Mouse (Mus musculus) liver, adult (tissue): ENCODE measurements around the gene 3110082J24Rik.

Source experiments
- GATA4 ChIP-seq: IDR thresholded peaks from 2 replicates; pipeline ENCODE4 v1.6.1; 2014; ENCODE audit warnings: mild to moderate bottlenecking, low read length; ENCODE audit not compliant: insufficient replicate concordance

The 3110082J24Rik gene

GRCm38 (mm10) chr5:30105668-30106300, at the start of gene 3110082J24Rik:
Gene 3110082J24Rik (minus strand): TSS chr5:30106086.
- TF ChIP-seq GATA4 = no peak

GRCm38 (mm10) chr5:30155395-30155792, 49.5 kb upstream of the 3110082J24Rik start:
- no peak for TF ChIP-seq GATA4

GRCm38 (mm10) chr5:30154474-30155394, 48.8 kb upstream of the 3110082J24Rik start, which contains the start of the genes Hadha and Hadhb:
Gene Hadha (minus strand): TSS chr5:30155162.
Gene Hadhb (plus strand): TSS chr5:30155248.
- TF ChIP-seq GATA4 = no peak

- TF ChIP-seq GATA4 = no peak
Observed at GRCm38 (mm10) chr5:30154013-30154412, 48.1 kb upstream of the 3110082J24Rik start.

GRCm38 (mm10) chr5:30153222-30153621, 47.3 kb upstream of the 3110082J24Rik start:
- no peak for TF ChIP-seq GATA4

GRCm38 (mm10) chr5:30152413-30152812, 46.5 kb upstream of the 3110082J24Rik start:
- TF ChIP-seq GATA4 = no peak

- no peak for TF ChIP-seq GATA4
Observed at GRCm38 (mm10) chr5:30152007-30152406, 46.1 kb upstream of the 3110082J24Rik start.

- TF ChIP-seq GATA4 = no peak
Observed at GRCm38 (mm10) chr5:30148133-30148920, 42.4 kb upstream of the 3110082J24Rik start.

- TF ChIP-seq GATA4 = no peak
Observed at GRCm38 (mm10) chr5:30146526-30146925, 40.6 kb upstream of the 3110082J24Rik start.

GRCm38 (mm10) chr5:30138193-30138592, 32.3 kb upstream of the 3110082J24Rik start:
- no peak for TF ChIP-seq GATA4

GRCm38 (mm10) chr5:30137271-30137670, 31.4 kb upstream of the 3110082J24Rik start:
- no peak for TF ChIP-seq GATA4

GRCm38 (mm10) chr5:30135711-30136231, 29.9 kb upstream of the 3110082J24Rik start:
- no peak for TF ChIP-seq GATA4

GRCm38 (mm10) chr5:30132173-30132572, 26.3 kb upstream of the 3110082J24Rik start:
- TF ChIP-seq GATA4 = no peak

GRCm38 (mm10) chr5:30131246-30131645, 25.4 kb upstream of the 3110082J24Rik start:
- no peak for TF ChIP-seq GATA4

GRCm38 (mm10) chr5:30128680-30129079, 22.8 kb upstream of the 3110082J24Rik start:
- no peak for TF ChIP-seq GATA4

- no peak for TF ChIP-seq GATA4
Observed at GRCm38 (mm10) chr5:30127921-30128597, 22.2 kb upstream of the 3110082J24Rik start.
